Mouse (Mus musculus): ENCODE data around the gene Slc7a7. TPM values are rescaled to one million over a fixed set of nuclear protein-coding genes. Genes with fewer than 3 reads are reported as not detected.
A peak's percentile ranks its signal among the peaks of the same experiment; 100 is the strongest.
"Not testable (repeated sequence)": the region's sequence is repeated elsewhere in the genome, so short reads cannot be mapped to it uniquely, and the experiment has no call there.

Slc7a7 gene
- polyA plus RNA-seq, 1 experiment from 2014 or later = 2.6 TPM

DNA sequence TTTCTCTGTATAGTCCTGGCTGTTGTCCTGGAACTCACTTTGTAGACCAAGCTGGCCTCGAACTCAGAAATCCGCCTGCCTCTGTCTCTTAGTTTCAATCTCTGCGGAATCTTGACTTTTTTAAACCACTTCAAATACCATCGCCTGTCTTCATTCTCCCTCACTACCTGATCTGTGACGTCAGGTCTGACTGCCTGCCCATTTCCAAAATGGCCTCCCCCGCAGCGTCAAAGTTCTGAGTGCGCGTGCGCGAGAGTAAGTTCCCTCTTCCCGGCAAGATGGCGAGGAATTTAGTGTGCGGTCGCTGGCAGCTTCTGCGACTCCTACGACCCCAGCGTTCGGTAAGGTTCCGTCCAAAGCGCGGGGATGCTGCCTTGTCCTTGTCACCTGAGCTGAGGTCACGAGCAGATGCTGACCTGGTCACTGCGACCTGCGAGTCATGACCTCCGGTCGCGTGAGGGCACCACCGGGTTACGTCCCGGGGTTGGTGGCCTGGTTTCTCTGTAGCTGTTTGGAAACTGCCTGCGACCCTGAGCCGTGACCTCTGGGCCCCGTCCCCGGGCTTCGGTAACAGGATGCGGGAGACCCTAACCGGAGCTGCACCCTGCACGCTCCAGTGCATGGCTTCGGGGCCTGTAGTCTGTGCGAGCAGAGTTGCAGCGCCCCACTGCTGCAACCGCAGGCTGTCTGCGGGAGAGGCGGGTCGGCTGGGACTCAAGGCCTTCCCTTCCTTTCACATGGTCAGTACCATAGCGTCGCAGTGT lies 56.8 kb downstream of the Slc7a7 start, which contains the start of gene Oxa1l:
TSS of gene Oxa1l (plus strand) at position 258 of the 764 bp plus-strand sequence.
- Histone ChIP-seq H3K27ac (ENCODE audit: low read depth, low read length) (peak within 1 kb of the TSS; percentile 86), H3K9ac (replicated peaks; ENCODE audit: low read depth, low read length) (peak within 1 kb of the TSS; percentile 87), H3K4me2 (ENCODE audit: low read depth, low read length) (peak within 1 kb of the TSS; percentile 71), H3K4me1 (ENCODE audit: control insufficient read depth, insufficient read depth, low read length) (peaks cover 5% of the 10 kb centered on the region; the same call in 1 of the 2 replicates), H3K4me3 (ENCODE audit: low read depth, low read length) (peak within 1 kb of the TSS; percentile 95), H3K9me3 (ENCODE audit: control insufficient read depth, low read length) (no peaks in the 10 kb centered on the region), H3K36me3 (ENCODE audit: control insufficient read depth, insufficient read depth, low read length) (peaks cover 6% of the 10 kb centered on the region; the same call in 1 of the 2 replicates), H3K27me3 (ENCODE audit: control insufficient read depth, insufficient read depth, low read length) (no peaks in the 10 kb centered on the region)
- WGBS = under 1% methylated on average over 48 of the region's 48 CpGs
- ATAC-seq (ENCODE audit: low read depth) = peak; percentile 94

DNA sequence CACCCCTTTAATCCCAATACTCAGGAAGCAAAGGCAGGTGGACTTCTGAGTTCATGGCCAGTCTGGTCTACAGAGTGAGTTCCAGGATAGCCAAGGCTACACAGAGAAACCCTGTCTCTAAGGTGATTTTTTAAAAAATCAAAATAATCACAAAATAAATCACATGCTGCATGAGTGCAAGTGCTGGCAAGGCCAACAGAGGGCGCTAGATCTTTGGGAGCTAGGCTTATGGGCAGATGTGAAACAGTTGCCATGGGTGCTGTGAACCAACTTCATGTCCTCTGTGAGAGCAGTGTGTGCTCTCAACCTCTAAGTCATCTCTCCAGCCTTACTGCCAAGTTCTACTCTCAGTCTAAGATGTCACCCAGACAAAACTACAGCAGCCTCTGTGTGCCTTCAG lies 63.2 kb downstream of the Slc7a7 start:
- 58% methylated on average over 1 of the region's 1 CpGs for WGBS
- H3K27ac ChIP-seq (ENCODE audit: low read depth, low read length) = no peak overlapping the region
- no peaks in the 10 kb centered on the region for H3K4me1 ChIP-seq (ENCODE audit: control insufficient read depth, insufficient read depth, low read length)
- no peak for ATAC-seq (ENCODE audit: low read depth)
- no peak overlapping the region for H3K4me3 ChIP-seq (ENCODE audit: low read depth, low read length)
- H3K9ac ChIP-seq (replicated peaks; ENCODE audit: low read depth, low read length) = no peak overlapping the region
- H3K27me3 ChIP-seq (ENCODE audit: control insufficient read depth, insufficient read depth, low read length) = no peaks in the 10 kb centered on the region
- H3K9me3 ChIP-seq (ENCODE audit: control insufficient read depth, low read length) = no peaks in the 10 kb centered on the region
- H3K4me2 ChIP-seq (ENCODE audit: low read depth, low read length) = no peak overlapping the region
- H3K36me3 ChIP-seq (ENCODE audit: control insufficient read depth, insufficient read depth, low read length) = no peaks in the 10 kb centered on the region

DNA sequence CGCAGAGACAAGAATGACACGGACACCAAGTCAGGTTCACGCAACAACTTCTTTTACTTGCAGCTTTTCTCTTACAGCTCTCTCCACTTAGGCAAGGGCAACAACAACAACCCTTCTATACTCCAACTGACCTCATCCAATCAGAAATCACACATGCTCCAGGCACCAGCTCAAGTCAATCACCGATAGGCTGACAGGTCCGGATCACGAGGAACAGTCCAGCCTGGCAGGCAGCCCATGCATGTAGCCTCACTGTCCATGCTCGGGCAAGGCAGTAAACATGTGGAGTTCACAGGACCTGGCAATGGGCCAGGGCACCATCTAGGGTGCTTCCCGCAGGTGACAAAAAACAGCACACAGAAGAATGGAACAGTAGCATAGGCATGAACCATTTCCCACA lies 65.3 kb downstream of the Slc7a7 start:
- H3K4me2 ChIP-seq (ENCODE audit: low read depth, low read length) = no peak overlapping the region
- H3K27ac ChIP-seq (ENCODE audit: low read depth, low read length) = no peak overlapping the region
- ATAC-seq (ENCODE audit: low read depth) = no peak
- H3K27me3 ChIP-seq (ENCODE audit: control insufficient read depth, insufficient read depth, low read length) = no peaks in the 10 kb centered on the region
- 90% methylated on average over 8 of the region's 8 CpGs for WGBS
- H3K9ac ChIP-seq (replicated peaks; ENCODE audit: low read depth, low read length) = no peak overlapping the region
- no peaks in the 10 kb centered on the region for H3K4me1 ChIP-seq (ENCODE audit: control insufficient read depth, insufficient read depth, low read length)
- H3K4me3 ChIP-seq (ENCODE audit: low read depth, low read length) = no peak overlapping the region
- H3K36me3 ChIP-seq (ENCODE audit: control insufficient read depth, insufficient read depth, low read length) = no peaks in the 10 kb centered on the region
- no peaks in the 10 kb centered on the region for H3K9me3 ChIP-seq (ENCODE audit: control insufficient read depth, low read length)

DNA sequence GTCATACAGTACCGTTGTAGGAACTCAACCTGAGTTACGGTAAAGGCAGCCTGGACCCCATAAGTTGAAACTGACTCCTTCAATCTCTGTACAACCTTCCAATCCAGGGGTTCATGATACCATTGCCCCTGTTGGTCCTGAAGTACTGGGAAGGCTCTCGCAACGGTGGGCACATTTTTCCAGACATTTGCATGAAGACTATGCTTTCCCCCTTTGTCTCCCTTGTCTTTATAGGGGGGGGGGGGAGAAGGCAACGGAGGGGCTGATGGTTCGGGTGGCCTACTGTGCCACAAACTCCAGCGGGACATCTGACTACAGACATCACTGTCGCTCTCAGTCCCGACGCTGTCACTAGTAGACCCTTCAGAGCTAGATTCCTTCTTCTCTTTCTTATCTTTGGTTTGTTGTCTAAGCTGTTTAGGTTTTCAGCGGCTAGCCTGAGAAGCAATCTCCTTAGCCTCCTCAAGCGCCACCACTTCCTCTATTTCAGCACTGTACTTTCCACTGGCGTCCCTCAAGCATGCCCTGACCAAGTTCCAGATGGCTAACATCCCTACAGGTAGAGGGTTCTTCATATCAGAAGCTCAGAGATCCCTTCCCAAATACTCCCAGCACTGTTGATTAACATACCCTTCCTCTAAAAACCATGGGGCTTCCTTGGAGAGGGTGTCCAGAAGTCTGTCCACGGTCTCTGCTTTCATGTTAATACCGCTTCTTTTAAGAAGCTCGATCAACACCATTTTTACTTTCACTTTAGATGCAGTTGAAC lies 66.6 kb downstream of the Slc7a7 start:
- not testable (repeated sequence) for ATAC-seq (ENCODE audit: low read depth); H3K36me3 ChIP-seq (ENCODE audit: control insufficient read depth, insufficient read depth, low read length); H3K4me3 ChIP-seq (ENCODE audit: low read depth, low read length); H3K4me1 ChIP-seq (ENCODE audit: control insufficient read depth, insufficient read depth, low read length); H3K27ac ChIP-seq (ENCODE audit: low read depth, low read length); H3K9ac ChIP-seq (replicated peaks; ENCODE audit: low read depth, low read length); H3K27me3 ChIP-seq (ENCODE audit: control insufficient read depth, insufficient read depth, low read length); H3K4me2 ChIP-seq (ENCODE audit: low read depth, low read length); H3K9me3 ChIP-seq (ENCODE audit: control insufficient read depth, low read length)
- WGBS = 95% methylated on average over 16 of the region's 16 CpGs

DNA sequence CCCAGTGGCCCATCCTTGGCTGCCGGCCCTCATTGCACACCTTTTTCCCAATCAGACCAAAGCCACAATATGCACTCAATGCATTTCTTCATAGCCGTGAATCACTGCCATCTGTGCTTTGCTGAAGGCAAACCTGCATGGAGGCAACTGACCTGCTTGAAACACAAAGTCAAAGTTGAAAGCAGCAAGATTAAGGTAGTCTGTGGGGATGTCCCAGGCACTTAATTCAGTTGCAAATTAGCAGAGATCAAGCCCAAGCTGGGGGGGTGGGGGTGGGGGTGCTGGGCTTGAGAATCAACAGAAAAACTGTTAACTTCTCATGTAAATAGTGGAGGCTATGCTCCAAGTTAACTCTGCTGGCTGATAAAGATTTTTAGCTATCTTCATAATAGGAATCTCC lies 75.8 kb downstream of the Slc7a7 start:
- not testable (repeated sequence) for H3K4me3 ChIP-seq (ENCODE audit: low read depth, low read length); H3K4me1 ChIP-seq (ENCODE audit: control insufficient read depth, insufficient read depth, low read length); H3K4me2 ChIP-seq (ENCODE audit: low read depth, low read length); H3K27ac ChIP-seq (ENCODE audit: low read depth, low read length); H3K9ac ChIP-seq (replicated peaks; ENCODE audit: low read depth, low read length); H3K36me3 ChIP-seq (ENCODE audit: control insufficient read depth, insufficient read depth, low read length); H3K27me3 ChIP-seq (ENCODE audit: control insufficient read depth, insufficient read depth, low read length); ATAC-seq (ENCODE audit: low read depth); H3K9me3 ChIP-seq (ENCODE audit: control insufficient read depth, low read length)
- 42% methylated on average over 2 of the region's 2 CpGs for WGBS

DNA sequence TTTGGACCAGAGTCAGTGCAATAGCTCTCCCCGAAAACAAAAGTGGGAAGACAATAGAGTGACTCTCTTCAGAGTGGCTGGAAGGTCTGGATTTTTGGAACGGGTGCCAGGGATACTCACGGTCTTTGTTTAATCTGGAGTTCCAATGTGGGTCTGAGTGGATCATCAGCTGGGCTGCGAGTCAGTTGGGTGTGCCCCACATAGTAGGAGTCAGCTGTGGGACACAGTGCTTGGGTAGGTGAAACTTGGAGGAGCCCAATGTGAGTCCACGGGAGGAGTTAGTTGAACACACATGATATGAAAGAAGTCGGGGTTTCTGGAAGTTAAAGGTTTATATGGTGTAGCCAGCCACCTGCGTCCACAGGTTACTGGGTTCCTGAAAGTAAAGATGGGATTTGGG lies 76.7 kb downstream of the Slc7a7 start:
- 66% methylated on average over 7 of the region's 7 CpGs for WGBS
- ATAC-seq (ENCODE audit: low read depth) = no peak

DNA sequence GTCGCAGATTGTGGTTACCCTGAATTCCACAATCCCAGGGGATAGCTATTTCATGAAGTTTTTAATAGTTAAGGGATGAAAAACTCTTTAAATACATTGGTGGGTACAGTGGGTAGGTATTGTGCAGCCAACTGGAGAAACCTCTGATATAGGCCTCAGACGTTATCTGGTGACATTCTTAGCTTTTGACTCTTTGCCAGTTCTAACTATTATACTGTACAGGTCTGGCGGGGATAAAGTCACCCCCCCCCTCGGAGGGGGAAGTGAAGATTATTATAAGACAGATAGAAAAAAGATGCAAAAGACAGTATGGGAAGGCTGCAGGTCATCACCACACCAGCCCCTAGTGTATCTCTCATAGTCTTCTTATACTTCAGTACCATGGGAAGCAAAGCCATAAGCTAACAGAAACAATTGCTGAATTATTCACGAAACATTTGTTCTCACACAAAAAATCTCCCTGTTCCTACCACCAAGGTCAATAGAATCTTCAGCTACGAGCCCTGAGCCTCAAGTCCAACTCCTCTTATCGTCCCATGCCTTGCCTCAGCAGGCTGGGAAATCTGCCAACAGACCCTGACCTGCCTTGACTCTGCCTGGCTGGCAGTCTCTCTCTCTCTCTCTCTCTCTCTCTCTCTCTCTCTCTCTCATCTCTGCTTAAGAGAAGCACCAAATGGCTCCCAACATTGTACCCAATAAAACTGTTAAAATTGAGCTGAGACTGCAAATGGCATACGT lies 84.0 kb downstream of the Slc7a7 start:
- ATAC-seq (ENCODE audit: low read depth) = no peak
- H3K36me3 ChIP-seq (ENCODE audit: control insufficient read depth, insufficient read depth, low read length) = no peaks in the 10 kb centered on the region
- no peak overlapping the region for H3K27ac ChIP-seq (ENCODE audit: low read depth, low read length)
- no peak overlapping the region for H3K9ac ChIP-seq (replicated peaks; ENCODE audit: low read depth, low read length)
- no peak overlapping the region for H3K4me2 ChIP-seq (ENCODE audit: low read depth, low read length)
- no peak overlapping the region for H3K4me3 ChIP-seq (ENCODE audit: low read depth, low read length)
- H3K4me1 ChIP-seq (ENCODE audit: control insufficient read depth, insufficient read depth, low read length) = no peaks in the 10 kb centered on the region
- H3K27me3 ChIP-seq (ENCODE audit: control insufficient read depth, insufficient read depth, low read length) = no peaks in the 10 kb centered on the region
- WGBS = 71% methylated on average over 8 of the region's 8 CpGs
- H3K9me3 ChIP-seq (ENCODE audit: control insufficient read depth, low read length) = no peaks in the 10 kb centered on the region

More for the DNA sequence above, 76.7 kb downstream of the Slc7a7 start:
- Histone ChIP-seq H3K4me1 (ENCODE audit: control insufficient read depth, insufficient read depth, low read length) (no peaks in the 10 kb centered on the region), H3K27me3 (ENCODE audit: control insufficient read depth, insufficient read depth, low read length) (no peaks in the 10 kb centered on the region), H3K4me2 (ENCODE audit: low read depth, low read length) (no peak overlapping the region), H3K36me3 (ENCODE audit: control insufficient read depth, insufficient read depth, low read length) (no peaks in the 10 kb centered on the region), H3K9me3 (ENCODE audit: control insufficient read depth, low read length) (no peaks in the 10 kb centered on the region), H3K9ac (replicated peaks; ENCODE audit: low read depth, low read length) (no peak overlapping the region), H3K27ac (ENCODE audit: low read depth, low read length) (no peak overlapping the region), H3K4me3 (ENCODE audit: low read depth, low read length) (no peak overlapping the region)

DNA sequence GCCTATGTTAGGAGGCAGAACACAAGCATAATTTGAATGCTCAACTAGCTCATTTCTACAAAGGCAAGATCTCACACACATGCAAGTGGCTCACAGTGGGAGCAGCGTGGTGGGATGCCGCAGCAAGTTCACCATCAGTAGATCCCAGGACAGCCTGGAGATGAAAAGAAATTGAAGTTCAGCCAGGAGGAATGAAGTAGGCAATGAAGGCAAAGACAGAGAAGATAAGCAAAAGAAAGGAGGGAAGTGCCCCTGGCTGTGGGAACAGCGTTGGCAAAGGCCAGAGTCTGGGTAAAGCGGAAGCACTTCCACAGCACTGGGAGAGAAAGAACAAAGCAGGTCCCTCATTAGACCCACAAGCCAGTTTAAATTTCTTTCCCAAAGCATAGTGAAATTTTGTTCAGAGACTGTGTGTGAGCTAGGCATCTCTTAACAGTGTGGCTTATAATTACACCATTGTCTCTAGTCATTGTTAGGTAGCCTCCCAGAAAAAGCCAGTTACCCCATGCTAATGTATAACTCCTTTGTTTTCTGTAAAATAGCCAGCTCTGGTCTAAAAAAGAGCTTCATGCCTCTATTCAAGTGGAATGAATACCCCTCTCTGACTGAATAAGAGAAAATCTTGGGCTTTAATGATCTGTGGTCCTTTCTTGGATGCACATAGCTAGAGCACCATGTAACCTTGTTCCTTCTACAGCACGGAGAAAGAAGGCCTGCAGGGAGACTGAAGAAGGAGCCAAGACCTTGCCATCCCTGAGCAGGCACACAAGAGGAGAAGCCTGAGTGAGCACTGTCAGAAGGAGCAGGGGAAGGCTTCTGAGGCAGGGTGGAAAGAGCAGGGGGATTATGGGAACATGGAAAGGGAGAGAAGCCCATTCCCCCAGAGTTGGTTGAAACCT lies 85.2 kb downstream of the Slc7a7 start:
- Histone ChIP-seq H3K9me3 (ENCODE audit: control insufficient read depth, low read length) (no peaks in the 10 kb centered on the region), H3K4me2 (ENCODE audit: low read depth, low read length) (no peak overlapping the region), H3K4me1 (ENCODE audit: control insufficient read depth, insufficient read depth, low read length) (no peaks in the 10 kb centered on the region), H3K9ac (replicated peaks; ENCODE audit: low read depth, low read length) (no peak overlapping the region), H3K27ac (ENCODE audit: low read depth, low read length) (no peak overlapping the region), H3K36me3 (ENCODE audit: control insufficient read depth, insufficient read depth, low read length) (no peaks in the 10 kb centered on the region), H3K27me3 (ENCODE audit: control insufficient read depth, insufficient read depth, low read length) (no peaks in the 10 kb centered on the region), H3K4me3 (ENCODE audit: low read depth, low read length) (no peak overlapping the region)
- peak; percentile 38; the same call in 1 of the 2 replicates for ATAC-seq (ENCODE audit: low read depth)
- 35% methylated on average over 5 of the region's 5 CpGs for WGBS

Data from neural tube, embryonic 14.5 days (tissue).